Comparison of ENCODE assay signal across 25 mouse cellular contexts in genomic region chr11:90814471-90814870, GRCm38 (mm10).
"Had no signal": no experiment of that assay in that cellular context is flagged by ENCODE, and none has a peak within 500 bp of the region (broad histone marks: within the 10 kb centered on the region; RNA-seq: fewer than 3 reads in every experiment).

No protein-coding gene starts in this region.

- DNase-seq: gastrocnemius, adult 2 months; gastrocnemius, postnatal 10 days; gastrocnemius, postnatal 25 days; heart, adult 18-20 months; heart, postnatal 14 days; heart, postnatal 36 days; kidney, adult 18-20 months; kidney, adult 8-10 months; kidney, postnatal 10 days; kidney, postnatal 25 days; kidney, postnatal 4 days; liver had no signal

- H3K4me1 ChIP-seq: heart, embryonic 13.5 days; heart, embryonic 15.5 days; hindbrain, embryonic 13.5 days; intestine, embryonic 15.5 days; limb, embryonic 10.5 days; limb, embryonic 12.5 days had no signal

- ATAC-seq: hindbrain, embryonic 16.5 days; inflammation-experienced regulatory T-cells, adult 6 months; intestine, embryonic 15.5 days; intestine, postnatal 0 days had no signal

- H3K36me3 ChIP-seq: heart, embryonic 13.5 days; heart, embryonic 15.5 days; hindbrain, embryonic 13.5 days; intestine, embryonic 15.5 days; limb, embryonic 10.5 days; limb, embryonic 12.5 days had no signal

- H3K27me3 ChIP-seq: heart, embryonic 13.5 days; heart, embryonic 15.5 days; hindbrain, embryonic 13.5 days; intestine, embryonic 15.5 days; limb, embryonic 12.5 days had no signal

- H3K9me3 ChIP-seq: heart, embryonic 13.5 days; heart, embryonic 15.5 days; hindbrain, embryonic 13.5 days; intestine, embryonic 15.5 days; limb, embryonic 10.5 days; limb, embryonic 12.5 days had no signal

- H3K4me3 ChIP-seq: gastrocnemius, adult 2 months; heart, embryonic 13.5 days; heart, embryonic 15.5 days; hindbrain, embryonic 13.5 days; intestine, embryonic 15.5 days; layer of hippocampus, adult 2 months; left cerebral cortex, adult 2 months; limb, embryonic 10.5 days; limb, embryonic 12.5 days had no signal

- H3K27ac ChIP-seq: gastrocnemius, adult 2 months; heart, embryonic 13.5 days; heart, embryonic 15.5 days; hindbrain, embryonic 13.5 days; intestine, embryonic 15.5 days; layer of hippocampus, adult 2 months; left cerebral cortex, adult 2 months; limb, embryonic 10.5 days; limb, embryonic 12.5 days had no signal

- H3K4me2 ChIP-seq: heart, embryonic 11.5 days; heart, embryonic 13.5 days; heart, embryonic 15.5 days; hindbrain, embryonic 13.5 days; intestine, embryonic 15.5 days; limb, embryonic 12.5 days; liver, embryonic 11.5 days had no signal

- H3K9ac ChIP-seq: heart, embryonic 13.5 days; heart, embryonic 15.5 days; hindbrain, embryonic 13.5 days; intestine, embryonic 15.5 days; limb, embryonic 12.5 days had no signal
